Comparison of ENCODE assay signal across 27 mouse cellular contexts in genomic region chr9:83579049-83579448, GRCm38 (mm10).
"Had no signal": no experiment of that assay in that cellular context is flagged by ENCODE, and none has a peak within 500 bp of the region (broad histone marks: within the 10 kb centered on the region; RNA-seq: fewer than 3 reads in every experiment).

No protein-coding gene starts in this region.

- H3K4me3 ChIP-seq: left cerebral cortex, adult 2 months; limb, embryonic 10.5 days; limb, embryonic 12.5 days; limb, embryonic 13.5 days; limb, embryonic 15.5 days; liver, embryonic 12.5 days; liver, embryonic 13.5 days; liver, embryonic 15.5 days; lung, embryonic 15.5 days; megakaryocyte, embryonic 14.5 days; midbrain, embryonic 10.5 days; midbrain, embryonic 12.5 days; midbrain, embryonic 13.5 days; midbrain, embryonic 15.5 days had no signal

- H3K4me2 ChIP-seq: limb, embryonic 12.5 days; limb, embryonic 13.5 days; limb, embryonic 15.5 days; liver, embryonic 11.5 days; liver, embryonic 12.5 days; liver, embryonic 13.5 days; liver, embryonic 15.5 days; lung, embryonic 14.5 days; lung, embryonic 15.5 days; midbrain, embryonic 11.5 days; midbrain, embryonic 12.5 days; midbrain, embryonic 13.5 days; midbrain, embryonic 15.5 days had no signal

- H3K27me3 ChIP-seq: limb, embryonic 12.5 days; liver, embryonic 12.5 days; liver, embryonic 13.5 days; liver, embryonic 15.5 days; lung, embryonic 15.5 days; megakaryocyte, embryonic 14.5 days; midbrain, embryonic 12.5 days; midbrain, embryonic 13.5 days; midbrain, embryonic 15.5 days had no signal

- DNase-seq: left cerebral cortex, postnatal 4 days; liver; liver, embryonic 13.5 days; liver, postnatal 0 days; lung, adult 18-20 months; lung, adult 2 months; lung, embryonic 14.5 days; lung, postnatal 10 days; lung, postnatal 14 days; lung, postnatal 36 days; lung, postnatal 4 days; midbrain, embryonic 14.5 days had no signal

- H3K36me3 ChIP-seq: limb, embryonic 10.5 days; limb, embryonic 12.5 days; limb, embryonic 13.5 days; limb, embryonic 15.5 days; liver, embryonic 12.5 days; liver, embryonic 15.5 days; midbrain, embryonic 10.5 days; midbrain, embryonic 12.5 days; midbrain, embryonic 13.5 days; midbrain, embryonic 15.5 days had no signal
